Mouse (Mus musculus): ENCODE measurements around the gene Ppp1r3f. TPM values are rescaled to one million over a fixed set of nuclear protein-coding genes. Genes with fewer than 3 reads are reported as not detected.

Ppp1r3f gene
- not detected in 2 replicates for polyA plus RNA-seq (2012; ENCODE audit: insufficient read depth, insufficient read length, low replicate concordance, missing spikeins)

- TF ChIP-seq POLR2A (IDR thresholded peaks at IDR 0.05; ENCODE audit: insufficient read depth, low read depth, low read length): peak; percentile 52
- no peak for TF ChIP-seq CTCF (IDR thresholded peaks at IDR 0.05; ENCODE audit: insufficient read depth, low read depth, low read length)
- peaks cover 20% of the 10 kb centered on the region for H3K4me1 ChIP-seq (ENCODE audit: control insufficient read depth, insufficient read depth, low read length)
- 32% methylated on average over 65 of the region's 65 CpGs for WGBS
- peak within 1 kb of the TSS; percentile 92 for H3K4me3 ChIP-seq (ENCODE audit: insufficient read depth, low read depth, low read length)
- peak within 1 kb of the TSS; percentile 99 for H3K27ac ChIP-seq (ENCODE audit: insufficient read depth, low read depth, low read length)
Measured at GRCm38 (mm10) chrX:7574087-7574884, at the start of gene Ppp1r3f. Ppp1r3f (minus strand) TSS chrX:7574283.

GRCm38 (mm10) chrX:7617889-7618551 is 43.9 kb upstream of the Ppp1r3f start:
- WGBS: 87% methylated on average over 12 of the region's 12 CpGs
- TF ChIP-seq POLR2A (IDR thresholded peaks at IDR 0.05; ENCODE audit: insufficient read depth, low read depth, low read length) (no peak), CTCF (IDR thresholded peaks at IDR 0.05; ENCODE audit: insufficient read depth, low read depth, low read length) (no peak)

GRCm38 (mm10) chrX:7610536-7611258 is 36.6 kb upstream of the Ppp1r3f start:
- TF ChIP-seq CTCF (IDR thresholded peaks at IDR 0.05; ENCODE audit: insufficient read depth, low read depth, low read length) (no peak), POLR2A (IDR thresholded peaks at IDR 0.05; ENCODE audit: insufficient read depth, low read depth, low read length) (no peak)
- 23% methylated on average over 26 of the region's 26 CpGs for WGBS
- Histone ChIP-seq H3K27ac (ENCODE audit: insufficient read depth, low read depth, low read length) (no peak overlapping the region), H3K4me1 (ENCODE audit: control insufficient read depth, insufficient read depth, low read length) (peaks cover 6% of the 10 kb centered on the region), H3K4me3 (ENCODE audit: insufficient read depth, low read depth, low read length) (peak overlapping the region; percentile 54)

More at GRCm38 (mm10) chrX:7617889-7618551, 43.9 kb upstream of the Ppp1r3f start:
- Histone ChIP-seq H3K27ac (ENCODE audit: insufficient read depth, low read depth, low read length) (no peak overlapping the region), H3K4me1 (ENCODE audit: control insufficient read depth, insufficient read depth, low read length) (no peaks in the 10 kb centered on the region), H3K4me3 (ENCODE audit: insufficient read depth, low read depth, low read length) (no peak overlapping the region)

- TF ChIP-seq POLR2A (IDR thresholded peaks at IDR 0.05; ENCODE audit: insufficient read depth, low read depth, low read length): no peak
- no peak for TF ChIP-seq CTCF (IDR thresholded peaks at IDR 0.05; ENCODE audit: insufficient read depth, low read depth, low read length)
- Histone ChIP-seq H3K4me1 (ENCODE audit: control insufficient read depth, insufficient read depth, low read length) (peaks cover 6% of the 10 kb centered on the region), H3K4me3 (ENCODE audit: insufficient read depth, low read depth, low read length) (peak overlapping the region; percentile 54), H3K27ac (ENCODE audit: insufficient read depth, low read depth, low read length) (no peak overlapping the region)
- WGBS: 22% methylated on average over 21 of the region's 21 CpGs
Measured at GRCm38 (mm10) chrX:7610035-7610434, 36.0 kb upstream of the Ppp1r3f start.

GRCm38 (mm10) chrX:7606783-7607182 is 32.7 kb upstream of the Ppp1r3f start, which contains the start of gene Cacna1f:
Cacna1f (plus strand) TSS chrX:7607083.
- WGBS: 74% methylated on average over 6 of the region's 6 CpGs
- H3K4me3 ChIP-seq (ENCODE audit: insufficient read depth, low read depth, low read length): no peak within 1 kb of the TSS
- H3K27ac ChIP-seq (ENCODE audit: insufficient read depth, low read depth, low read length): no peak within 1 kb of the TSS
- peaks cover 10% of the 10 kb centered on the region for H3K4me1 ChIP-seq (ENCODE audit: control insufficient read depth, insufficient read depth, low read length)
- no peak for TF ChIP-seq POLR2A (IDR thresholded peaks at IDR 0.05; ENCODE audit: insufficient read depth, low read depth, low read length)
- no peak for TF ChIP-seq CTCF (IDR thresholded peaks at IDR 0.05; ENCODE audit: insufficient read depth, low read depth, low read length)

GRCm38 (mm10) chrX:7605575-7605941 is 31.5 kb upstream of the Ppp1r3f start:
- H3K4me1 ChIP-seq (ENCODE audit: control insufficient read depth, insufficient read depth, low read length): peaks cover 8% of the 10 kb centered on the region; the same call in 1 of the 2 replicates
- no peak for TF ChIP-seq CTCF (IDR thresholded peaks at IDR 0.05; ENCODE audit: insufficient read depth, low read depth, low read length)
- no peak for TF ChIP-seq POLR2A (IDR thresholded peaks at IDR 0.05; ENCODE audit: insufficient read depth, low read depth, low read length)
- WGBS: 33% methylated on average over 8 of the region's 8 CpGs
- no peak overlapping the region for H3K4me3 ChIP-seq (ENCODE audit: insufficient read depth, low read depth, low read length)
- no peak overlapping the region for H3K27ac ChIP-seq (ENCODE audit: insufficient read depth, low read depth, low read length)

GRCm38 (mm10) chrX:7604879-7605574 is 30.9 kb upstream of the Ppp1r3f start, which contains the start of gene Ccdc22:
Ccdc22 (minus strand) TSS chrX:7605517.
- Histone ChIP-seq H3K4me1 (ENCODE audit: control insufficient read depth, insufficient read depth, low read length) (peaks cover 6% of the 10 kb centered on the region; the same call in 1 of the 2 replicates), H3K4me3 (ENCODE audit: insufficient read depth, low read depth, low read length) (peak within 1 kb of the TSS; percentile 61), H3K27ac (ENCODE audit: insufficient read depth, low read depth, low read length) (peak within 1 kb of the TSS; percentile 33; the same call in 1 of the 2 replicates)
- WGBS: 21% methylated on average over 28 of the region's 28 CpGs
- TF ChIP-seq POLR2A (IDR thresholded peaks at IDR 0.05; ENCODE audit: insufficient read depth, low read depth, low read length): 0 out of 2 replicates have a peak, but pooled peaks have one; percentile 23
- TF ChIP-seq CTCF (IDR thresholded peaks at IDR 0.05; ENCODE audit: insufficient read depth, low read depth, low read length): no peak

- 86% methylated on average over 7 of the region's 7 CpGs for WGBS
- Histone ChIP-seq H3K27ac (ENCODE audit: insufficient read depth, low read depth, low read length) (no peak overlapping the region), H3K4me3 (ENCODE audit: insufficient read depth, low read depth, low read length) (no peak overlapping the region), H3K4me1 (ENCODE audit: control insufficient read depth, insufficient read depth, low read length) (peaks cover 4% of the 10 kb centered on the region; the same call in 1 of the 2 replicates)
- no peak for TF ChIP-seq CTCF (IDR thresholded peaks at IDR 0.05; ENCODE audit: insufficient read depth, low read depth, low read length)
- no peak for TF ChIP-seq POLR2A (IDR thresholded peaks at IDR 0.05; ENCODE audit: insufficient read depth, low read depth, low read length)
Measured at GRCm38 (mm10) chrX:7604004-7604403, 29.9 kb upstream of the Ppp1r3f start.

Measured in olfactory bulb, adult 2 months (tissue).